Mouse (Mus musculus) left cerebral cortex, adult 8-10 months (tissue): ENCODE data around the gene Ywhae. TPM values are rescaled to one million over a fixed set of nuclear protein-coding genes. Genes with fewer than 3 reads are reported as not detected.
"Not testable (repeated sequence)": the region's sequence is repeated elsewhere in the genome, so short reads cannot be mapped to it uniquely, and the experiment has no call there.

Experiments used
- DNase-seq, 2 experiments: peaks; one replicate each; pipeline ENCODE4 v3.0.0; 2022; ENCODE audit warnings: low spot score in 2 of 2
- total RNA-seq, 4 experiments: library from RNA; stranded (reverse); gene quantifications; 2 replicates each; pipeline ENCODE4 v1.2.4; 2022

The Ywhae gene
- 1,000 to 10,000 TPM; 1,072 to 1,190 (median 1,127) TPM for total RNA-seq

- DNase-seq, result peak; percentile 84 to 90
These were observed at the start of gene Ywhae for GRCm38 (mm10) chr11:75732434-75733226. Ywhae (plus strand) TSS chr11:75732869.

GRCm38 (mm10) chr11:75684462-75684861 is 48.2 kb upstream of the Ywhae start:
- no peak for DNase-seq

GRCm38 (mm10) chr11:75684956-75685355 is 47.7 kb upstream of the Ywhae start:
- DNase-seq, result no peak

- DNase-seq, result no peak
These were observed 45.2 kb upstream of the Ywhae start for GRCm38 (mm10) chr11:75687343-75687993.

- DNase-seq, result no peak
These were observed 44.5 kb upstream of the Ywhae start for GRCm38 (mm10) chr11:75688132-75688531.

- DNase-seq, result no peak
These were observed 42.7 kb upstream of the Ywhae start for GRCm38 (mm10) chr11:75689977-75690376.

- no peak for DNase-seq
These were observed 41.6 kb upstream of the Ywhae start for GRCm38 (mm10) chr11:75691047-75691446.

GRCm38 (mm10) chr11:75693570-75693969 is 39.1 kb upstream of the Ywhae start:
- no peak for DNase-seq

- not testable (repeated sequence) for DNase-seq
These were observed 35.2 kb upstream of the Ywhae start for GRCm38 (mm10) chr11:75697464-75697863.

- DNase-seq, result no peak
These were observed 32.1 kb upstream of the Ywhae start for GRCm38 (mm10) chr11:75700557-75700956.

GRCm38 (mm10) chr11:75702761-75703160 is 29.9 kb upstream of the Ywhae start:
- DNase-seq, result no peak

GRCm38 (mm10) chr11:75703748-75704147 is 28.9 kb upstream of the Ywhae start:
- no peak for DNase-seq

GRCm38 (mm10) chr11:75713949-75714348 is 18.7 kb upstream of the Ywhae start:
- DNase-seq, result no peak

- no peak for DNase-seq
These were observed 17.1 kb upstream of the Ywhae start for GRCm38 (mm10) chr11:75715556-75715955.

GRCm38 (mm10) chr11:75716661-75717325 is 15.9 kb upstream of the Ywhae start:
- no peak for DNase-seq

GRCm38 (mm10) chr11:75722339-75722738 is 10.3 kb upstream of the Ywhae start:
- no peak for DNase-seq

- no peak for DNase-seq
These were observed 5.5 kb upstream of the Ywhae start for GRCm38 (mm10) chr11:75727168-75727567.

- not testable (repeated sequence) for DNase-seq
These were observed 5.0 kb upstream of the Ywhae start for GRCm38 (mm10) chr11:75727659-75728058.

GRCm38 (mm10) chr11:75733227-75733940 is 715 bp downstream of the Ywhae start:
- DNase-seq, result peak; percentile 60 to 65

- no peak for DNase-seq
These were observed 3.0 kb downstream of the Ywhae start for GRCm38 (mm10) chr11:75735462-75736252.

- DNase-seq, result no peak
These were observed 4.3 kb downstream of the Ywhae start for GRCm38 (mm10) chr11:75736978-75737377.
